Mouse (Mus musculus): ENCODE data around the gene Lin7a.

GRCm38 (mm10) chr10:107229416-107229815, 42.1 kb upstream of the Lin7a start:
- no peak for TF ChIP-seq POLR2A (IDR thresholded peaks at IDR 0.05; ENCODE audit: low read depth, low read length)
- no peak for TF ChIP-seq CTCF (conservative IDR thresholded peaks at IDR 0.05 in 1 of 2, IDR thresholded peaks at IDR 0.05 in 1 of 2; ENCODE audit: low read depth in 2 of 2, low read length in 2 of 2)
- TF ChIP-seq NELFE (IDR thresholded peaks at IDR 0.05; ENCODE audit: low read depth, low read length): no peak
- TF ChIP-seq JUND (conservative IDR thresholded peaks at IDR 0.05; ENCODE audit: low read depth, low read length): no peak
